Mouse (Mus musculus) liver, adult 2 months (tissue): ENCODE data around the gene Uggt1. TPM values are rescaled to one million over a fixed set of nuclear protein-coding genes. Genes with fewer than 3 reads are reported as not detected.
A peak's percentile ranks its signal among the peaks of the same experiment; 100 is the strongest.

Experiments
- DNase-seq: peaks from one replicate; pipeline ENCODE4 v3.0.0-alpha.2; 2011; ENCODE audit warnings: low read depth, low spot score; ENCODE audit errors: extremely low read depth
- H3K27ac ChIP-seq: fragments of 200-500 bp; replicated peaks from 2 replicates; pipeline ENCODE4 v1.5.1; 2012; ENCODE audit warnings: low read depth, mild to moderate bottlenecking, control low read depth, inconsistent platforms, low read length; ENCODE audit not compliant: insufficient read depth
- H3K27me3 ChIP-seq: fragments of 200-500 bp; 2 replicates; pipeline ENCODE4 v1.6.1; 2012; ENCODE audit warnings: mild to moderate bottlenecking, moderate library complexity, low read length, inconsistent platforms; ENCODE audit not compliant: control insufficient read depth, insufficient read depth
- H3K36me3 ChIP-seq: fragments of 200-500 bp; 2 replicates; pipeline ENCODE4 v1.6.1; 2012; ENCODE audit warnings: low read length, inconsistent platforms; ENCODE audit not compliant: control insufficient read depth, insufficient read depth
- H3K4me1 ChIP-seq: fragments of 200-500 bp; 2 replicates; pipeline ENCODE4 v1.6.1; 2011; ENCODE audit warnings: low read length; ENCODE audit not compliant: control insufficient read depth, insufficient read depth
- H3K4me3 ChIP-seq: fragments of 200-500 bp; 2 replicates; pipeline ENCODE4 v1.5.1; 2011; ENCODE audit warnings: low read depth, mild to moderate bottlenecking, control low read depth, low read length, moderate library complexity; ENCODE audit not compliant: insufficient read depth
- H3K79me2 ChIP-seq: fragments of 200-500 bp; 2 replicates; pipeline ENCODE4 v1.6.1; 2012; ENCODE audit warnings: inconsistent platforms, mild to moderate bottlenecking, low read length, moderate library complexity; ENCODE audit not compliant: control insufficient read depth, insufficient read depth
- H3K9ac ChIP-seq: fragments of 200-500 bp; 2 replicates; pipeline ENCODE4 v1.6.1; 2012; ENCODE audit warnings: low read depth, mild to moderate bottlenecking, control low read depth, inconsistent platforms, low read length
- CTCF ChIP-seq: fragments of 200-500 bp; IDR thresholded peaks from 2 replicates; pipeline ENCODE4 v1.5.1; 2011; ENCODE audit warnings: low read depth, low read length, control low read depth
- POLR2A ChIP-seq: fragments of 200-500 bp; IDR thresholded peaks from 2 replicates; pipeline ENCODE4 v1.6.1; 2011; ENCODE audit warnings: low read length, control low read depth; ENCODE audit not compliant: insufficient read depth; ENCODE audit errors: extremely low read depth
- WGBS: fragments of 180-500 bp; shearing (Covaris S2); methylation state at CpG from one replicate; pipeline ENCODE4 v1.1.7; 2018; 5-methylcytosine and 5-hydroxymethylcytosine counted together
- polyA plus RNA-seq: library from polyadenylated mRNA; depleted of rRNA; stranded (reverse); fragments of >200 nt; gene quantifications from 2 replicates; pipeline ENCODE4 v1.2.3, GENCODE M21; 2012
- total RNA-seq: library from RNA; depleted of rRNA; stranded (reverse); fragments of >200 nt; gene quantifications from 2 replicates; pipeline ENCODE4 v1.2.3, GENCODE M21; 2014

The Uggt1 gene
- total and polyA plus RNA-seq, 2 experiments, result 11.6 to 44.5 TPM

DNA sequence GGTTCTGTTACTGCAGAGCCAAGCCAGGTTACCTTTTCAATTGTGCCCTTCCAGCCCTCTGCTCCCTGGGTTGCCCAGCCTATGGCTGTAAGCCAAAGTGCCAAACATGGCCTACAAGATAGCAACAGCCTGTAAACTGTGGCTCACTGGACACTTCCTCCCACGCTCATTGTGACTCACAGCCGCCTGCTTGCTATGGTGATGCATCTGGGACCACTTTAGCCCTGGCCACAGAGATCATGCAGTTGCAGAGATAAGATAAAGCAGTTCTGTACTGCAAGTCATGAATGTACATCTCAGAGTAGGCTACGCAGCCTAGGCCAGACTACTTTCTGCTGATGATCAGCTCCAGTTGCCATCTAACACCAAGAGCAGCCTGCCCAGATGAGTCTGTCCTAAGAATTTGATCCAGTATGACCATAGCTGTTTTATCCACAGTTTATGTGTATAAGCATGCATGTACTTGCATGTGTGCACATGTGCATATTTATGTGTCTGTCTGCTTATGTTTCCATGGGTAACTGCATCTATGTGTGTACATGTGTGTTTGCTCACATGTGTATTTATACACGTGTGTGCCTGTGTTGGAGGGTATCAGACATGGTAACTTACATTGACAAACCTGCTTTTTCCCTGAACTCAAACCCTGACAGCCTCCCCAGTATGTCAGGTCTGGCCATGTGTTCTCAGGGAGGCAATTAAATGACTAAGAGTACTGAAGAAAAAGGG is 114.0 kb downstream of the Uggt1 start:
- DNase-seq, result no peak
- WGBS, result 78% methylated on average over 4 of the region's 4 CpGs

DNA sequence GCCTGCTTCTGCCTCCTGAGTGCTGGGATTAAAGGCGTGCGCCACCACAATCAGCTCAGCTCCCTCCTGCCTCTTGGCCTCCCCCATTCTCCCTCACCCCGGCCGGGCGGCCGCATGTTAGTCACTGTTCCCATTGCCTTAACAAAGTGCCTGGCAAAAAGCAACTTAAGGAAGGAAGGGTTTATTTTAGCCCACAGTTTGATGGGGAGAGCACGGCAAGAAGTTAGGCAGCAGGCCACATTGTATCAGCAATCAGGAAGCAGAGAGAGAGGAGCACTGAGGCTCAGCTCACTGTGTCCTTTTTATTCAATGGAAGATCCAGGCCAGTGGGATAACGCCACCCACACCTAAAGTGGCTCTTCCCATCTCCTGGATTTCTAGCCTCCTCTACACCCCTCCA is 114.6 kb downstream of the Uggt1 start:
- Histone ChIP-seq H3K27ac (no peak overlapping the region), H3K9ac (no peak overlapping the region), H3K4me1 (0 out of 2 replicates have a peak, but pooled peaks cover 2% of the 10 kb centered on the region), H3K27me3 (no peaks in the 10 kb centered on the region), H3K4me3 (no peak overlapping the region), H3K36me3 (no peaks in the 10 kb centered on the region), H3K79me2 (no peaks in the 10 kb centered on the region)
- WGBS, result 91% methylated on average over 8 of the region's 8 CpGs
- TF ChIP-seq CTCF, result no peak
- no peak for TF ChIP-seq POLR2A
- no peak for DNase-seq

More for the DNA sequence above, 114.0 kb downstream of the Uggt1 start:
- H3K79me2 ChIP-seq, result no peaks in the 10 kb centered on the region
- 0 out of 2 replicates have a peak, but pooled peaks cover 2% of the 10 kb centered on the region for H3K4me1 ChIP-seq
- no peaks in the 10 kb centered on the region for H3K36me3 ChIP-seq
- H3K27ac ChIP-seq, result no peak overlapping the region
- no peak overlapping the region for H3K4me3 ChIP-seq
- TF ChIP-seq POLR2A (no peak), CTCF (no peak)
- no peak overlapping the region for H3K9ac ChIP-seq
- no peaks in the 10 kb centered on the region for H3K27me3 ChIP-seq

DNA sequence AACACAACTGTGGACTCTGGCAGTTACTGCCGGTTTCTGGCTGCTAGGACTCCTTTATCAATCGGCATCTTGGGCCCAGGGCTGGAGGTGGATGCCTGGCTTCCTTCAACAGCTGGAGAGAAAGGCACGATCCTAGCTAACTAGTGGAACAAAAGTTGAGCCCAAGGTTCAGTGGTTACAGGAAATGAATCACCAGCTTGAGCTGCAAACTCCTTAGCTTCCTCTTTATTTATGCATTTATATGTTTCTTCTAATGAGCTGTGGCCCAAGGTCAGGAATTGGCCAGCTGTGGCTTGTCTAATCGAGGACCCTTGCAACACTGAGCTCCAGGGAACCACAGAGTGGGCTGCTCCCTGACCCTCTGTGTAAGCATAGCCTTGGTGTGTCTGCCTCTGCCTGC is 115.4 kb downstream of the Uggt1 start:
- no peak overlapping the region for H3K4me3 ChIP-seq
- H3K4me1 ChIP-seq, result 0 out of 2 replicates have a peak, but pooled peaks cover 2% of the 10 kb centered on the region
- DNase-seq, result peak; percentile 39
- H3K27me3 ChIP-seq, result no peaks in the 10 kb centered on the region
- H3K9ac ChIP-seq, result no peak overlapping the region
- 60% methylated on average over 4 of the region's 4 CpGs for WGBS
- TF ChIP-seq CTCF (no peak), POLR2A (no peak)
- peak overlapping the region; percentile 7; the same call in 1 of the 2 replicates for H3K27ac ChIP-seq
- H3K79me2 ChIP-seq, result no peaks in the 10 kb centered on the region
- H3K36me3 ChIP-seq, result no peaks in the 10 kb centered on the region

DNA sequence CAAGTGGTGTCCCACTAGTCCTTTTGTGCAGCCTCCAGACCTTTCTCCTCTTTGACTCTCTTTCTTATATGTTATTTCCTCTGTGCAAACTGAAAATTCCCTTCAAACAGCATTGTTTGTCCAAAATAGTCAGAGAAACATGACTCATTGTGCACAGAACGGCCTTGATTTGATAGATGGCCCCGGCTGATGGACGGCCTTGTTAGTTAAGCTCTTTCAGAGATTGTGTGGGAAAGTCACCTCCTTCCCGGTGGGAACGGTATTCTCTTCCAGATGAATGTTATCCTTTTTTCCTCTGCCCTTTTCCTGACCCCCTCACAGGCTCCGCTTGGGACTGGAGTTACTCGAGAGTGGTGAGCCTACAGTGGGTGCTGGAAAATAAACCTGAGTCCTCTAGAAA is 119.4 kb downstream of the Uggt1 start:
- Histone ChIP-seq H3K9ac (no peak overlapping the region), H3K4me3 (no peak overlapping the region), H3K36me3 (no peaks in the 10 kb centered on the region), H3K79me2 (no peaks in the 10 kb centered on the region), H3K4me1 (0 out of 2 replicates have a peak, but pooled peaks cover 2% of the 10 kb centered on the region), H3K27me3 (no peaks in the 10 kb centered on the region), H3K27ac (0 out of 2 replicates have a peak overlapping the region, but pooled peaks have one; percentile 11)
- TF ChIP-seq CTCF (no peak), POLR2A (no peak)
- DNase-seq, result no peak
- WGBS, result 80% methylated on average over 7 of the region's 7 CpGs

DNA sequence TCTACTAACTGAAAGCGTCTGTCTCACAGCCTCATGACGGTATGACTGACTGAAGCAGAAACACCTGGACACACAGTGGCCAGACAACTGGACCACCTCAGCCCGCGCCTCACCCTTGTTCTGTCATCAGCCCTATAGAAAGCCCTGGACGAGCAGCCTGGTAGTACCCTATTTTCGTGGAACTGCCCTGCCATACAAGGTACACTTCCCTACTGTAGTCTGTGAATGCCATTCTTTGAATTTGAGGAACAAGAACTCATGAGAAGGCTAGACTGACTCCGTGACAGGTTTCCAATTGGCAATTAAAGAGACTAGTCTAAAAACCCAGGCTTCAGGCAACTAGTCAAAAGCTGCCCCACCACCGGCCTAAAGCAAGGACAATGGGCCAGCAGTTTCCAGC is 123.3 kb downstream of the Uggt1 start:
- no peaks in the 10 kb centered on the region for H3K27me3 ChIP-seq
- DNase-seq, result no peak
- WGBS, result 94% methylated on average over 8 of the region's 8 CpGs

DNA sequence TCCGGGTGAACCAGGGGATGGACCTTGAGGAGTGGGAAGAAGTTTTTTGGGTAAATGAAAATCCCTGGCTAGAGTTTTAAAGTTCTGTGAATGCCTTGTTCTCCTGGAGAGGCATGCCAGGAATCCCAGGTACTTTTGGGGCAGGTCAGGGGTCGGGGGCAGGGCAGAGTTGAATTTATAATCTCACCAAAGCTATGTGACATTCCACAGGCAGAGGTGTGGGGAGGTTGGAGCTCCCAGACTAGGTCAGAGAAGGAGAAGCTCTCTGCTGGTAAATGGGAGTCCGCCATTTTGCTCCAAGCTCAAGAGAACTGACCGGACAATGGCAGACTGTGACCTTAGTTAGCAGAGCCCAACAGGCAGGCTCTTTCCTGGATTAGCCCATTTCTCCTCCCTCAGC is 125.1 kb downstream of the Uggt1 start:
- no peak overlapping the region for H3K27ac ChIP-seq
- no peaks in the 10 kb centered on the region for H3K27me3 ChIP-seq
- H3K4me1 ChIP-seq, result no peaks in the 10 kb centered on the region
- DNase-seq, result no peak
- WGBS, result 88% methylated on average over 4 of the region's 4 CpGs
- no peaks in the 10 kb centered on the region for H3K79me2 ChIP-seq
- no peaks in the 10 kb centered on the region for H3K36me3 ChIP-seq
- TF ChIP-seq POLR2A (no peak), CTCF (no peak)
- no peak overlapping the region for H3K9ac ChIP-seq
- H3K4me3 ChIP-seq, result no peak overlapping the region

More for the DNA sequence above, 123.3 kb downstream of the Uggt1 start:
- no peaks in the 10 kb centered on the region for H3K4me1 ChIP-seq
- H3K36me3 ChIP-seq, result no peaks in the 10 kb centered on the region
- no peak overlapping the region for H3K27ac ChIP-seq
- TF ChIP-seq CTCF (no peak), POLR2A (no peak)
- H3K79me2 ChIP-seq, result no peaks in the 10 kb centered on the region
- H3K9ac ChIP-seq, result no peak overlapping the region
- H3K4me3 ChIP-seq, result no peak overlapping the region
